ENCODE assay signal across 12 mouse cellular contexts in the genomic region with DNA sequence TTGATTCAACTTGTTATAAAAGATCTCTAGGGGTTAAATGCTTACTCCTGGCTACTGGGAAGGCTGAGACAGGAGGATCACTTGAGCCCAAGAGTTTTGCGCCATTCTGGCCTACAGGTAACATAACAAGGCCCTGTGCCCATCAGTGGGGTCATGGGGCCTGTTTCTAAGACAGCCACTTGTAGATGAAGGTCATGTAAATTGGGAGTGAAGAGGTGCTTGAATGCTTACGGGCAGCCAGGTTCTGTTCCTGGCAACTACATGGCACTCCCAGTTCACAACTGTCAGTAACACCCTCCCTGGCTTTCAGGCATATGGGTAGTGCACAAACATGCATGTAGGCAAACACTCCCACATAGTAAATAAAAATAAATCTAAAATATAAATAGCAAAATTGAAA. TPM values are rescaled to one million over a fixed set of nuclear protein-coding genes. Genes with fewer than 3 reads are reported as not detected.
DNase-seq lines count a peak whose midpoint lies in the region; ATAC-seq and TF ChIP-seq lines count a peak whose summit lies in the region.
"Had no signal": no experiment of that assay in that cellular context is flagged by ENCODE, and none has a peak within 500 bp of the region (broad histone marks: within the 10 kb centered on the region; RNA-seq: fewer than 3 reads in every experiment).

No protein-coding gene starts in this region.

- no peak for ATAC-seq in cerebellum, adult (ENCODE audit: insufficient number of reproducible peaks, low FRiP score, low TSS enrichment)
- ATAC-seq in hindbrain, embryonic 13.5 days (ENCODE audit: low FRiP score) = no peak
- ATAC-seq in hindbrain, embryonic 16.5 days = no peak
- ATAC-seq in megakaryocyte, adult 5-6 weeks (ENCODE audit: poor library complexity, severe bottlenecking) = no peak

- H3K27ac ChIP-seq in hindbrain, embryonic 13.5 days = no peak overlapping the region
- no peak overlapping the region for H3K27ac ChIP-seq in hindbrain, embryonic 16.5 days (ENCODE audit: low read depth, low read length)

- no peak for TF ChIP-seq POLR2A in myocyte (IDR thresholded peaks at IDR 0.05; ENCODE audit: insufficient read length, low read depth)

- peaks cover 20% of the 10 kb centered on the region for H3K79me2 ChIP-seq in myocyte (ENCODE audit: control insufficient read depth, insufficient read depth)

- H3K9ac ChIP-seq in hindbrain, embryonic 13.5 days = no peak overlapping the region
- H3K9ac ChIP-seq in hindbrain, embryonic 16.5 days (ENCODE audit: low read depth, low read length) = no peak overlapping the region

- H3K4me2 ChIP-seq in hindbrain, embryonic 13.5 days = peak overlapping the region; percentile 88; the same call in 1 of the 2 replicates
- no peak overlapping the region; the same call in 1 of the 2 replicates for H3K4me2 ChIP-seq in hindbrain, embryonic 16.5 days (ENCODE audit: low read length)
- peak overlapping the region; percentile 79 for H3K4me2 ChIP-seq in myocyte (ENCODE audit: low read depth)

- no peak overlapping the region for H3ac ChIP-seq in myocyte (ENCODE audit: control insufficient read depth, insufficient read length)

- H3K36me3 ChIP-seq in hindbrain, embryonic 13.5 days = peaks cover 41% of the 10 kb centered on the region
- peaks cover 23% of the 10 kb centered on the region for H3K36me3 ChIP-seq in hindbrain, embryonic 16.5 days (ENCODE audit: control insufficient read depth, insufficient read depth, low read length)
- H3K36me3 ChIP-seq in megakaryocyte, embryonic 14.5 days (replicated peaks; ENCODE audit: low read length) = peaks cover 45% of the 10 kb centered on the region
- peaks cover 23% of the 10 kb centered on the region for H3K36me3 ChIP-seq in myocyte (ENCODE audit: control insufficient read depth, insufficient read depth)

- 96% methylated on average over 2 of the region's 2 CpGs for WGBS in hindbrain, embryonic 13.5 days
- 87% methylated on average over 2 of the region's 2 CpGs for WGBS in hindbrain, embryonic 16.5 days

- H3K4me3 ChIP-seq in hindbrain, embryonic 13.5 days = no peak overlapping the region
- no peak overlapping the region for H3K4me3 ChIP-seq in hindbrain, embryonic 16.5 days (ENCODE audit: low read length)
- H3K4me3 ChIP-seq in megakaryocyte, embryonic 14.5 days (replicated peaks) = peak overlapping the region; percentile 23
- peak overlapping the region; percentile 39 for H3K4me3 ChIP-seq in myocyte

- DNase-seq in cerebellum, adult 9-10 months = peak; percentile 40
- no peak for DNase-seq in urinary bladder, adult 18-20 months (ENCODE audit: low spot score in 2 of 2)
- DNase-seq: thymus, postnatal 4 days had no signal

- no peaks in the 10 kb centered on the region for H3K9me3 ChIP-seq in hindbrain, embryonic 13.5 days
- no peaks in the 10 kb centered on the region for H3K9me3 ChIP-seq in hindbrain, embryonic 16.5 days (ENCODE audit: control insufficient read depth, low read length)
- no peaks in the 10 kb centered on the region for H3K9me3 ChIP-seq in megakaryocyte, embryonic 14.5 days

- H3K27me3 ChIP-seq in hindbrain, embryonic 13.5 days = peaks cover 5% of the 10 kb centered on the region; the same call in 1 of the 2 replicates
- H3K27me3 ChIP-seq in hindbrain, embryonic 16.5 days (replicated peaks; ENCODE audit: control insufficient read depth, insufficient read depth, low read length) = no peaks in the 10 kb centered on the region
- H3K27me3 ChIP-seq in megakaryocyte, embryonic 14.5 days (replicated peaks) = peaks cover 8% of the 10 kb centered on the region
- no peaks in the 10 kb centered on the region for H3K27me3 ChIP-seq in myocyte (ENCODE audit: control insufficient read depth, insufficient read depth, insufficient read length)

- H3K4me1 ChIP-seq in hindbrain, embryonic 13.5 days (replicated peaks) = peaks cover 19% of the 10 kb centered on the region
- peaks cover 10% of the 10 kb centered on the region for H3K4me1 ChIP-seq in hindbrain, embryonic 16.5 days (ENCODE audit: control insufficient read depth, insufficient read depth, low read depth, low read length)
- H3K4me1 ChIP-seq in megakaryocyte, embryonic 14.5 days = peaks cover 54% of the 10 kb centered on the region

TF ChIP-seq in myocyte, 11 proteins besides CTCF, POLR2A, EP300 and RAD21:
- peak; percentile 75 for TF ChIP-seq POLR2AphosphoS2 (IDR thresholded peaks at IDR 0.05; ENCODE audit: insufficient read length, low read depth)
- TF ChIP-seq SRF (IDR thresholded peaks at IDR 0.05; ENCODE audit: control insufficient read depth, insufficient read length, low read depth) = no peak

RNA-seq across cellular contexts. Expression of a gene that starts 5.5 kb away (rescaled TPM):
- 30.3 and 34.1 TPM in 2 replicates for polyA plus RNA-seq in hindbrain, embryonic 13.5 days (2015; fragmentation: Nextera tagmentation; extraction: Ambion mirVana)
- polyA plus RNA-seq in hindbrain, embryonic 16.5 days (2015; fragmentation: Nextera tagmentation; extraction: Ambion mirVana) = 77.3 and 89.1 TPM in 2 replicates
- polyA plus RNA-seq in megakaryocyte, embryonic 14.5 days (2012; ENCODE audit: insufficient read depth, low replicate concordance) = not detected in 2 replicates
- not detected in 2 replicates for total RNA-seq in megakaryocyte, adult 5-6 weeks (2015)
- not detected in 2 replicates for total RNA-seq in megakaryocyte, adult 5-6 weeks (2017)
- polyA plus RNA-seq in myocyte (2012; fragmentation: generic; extraction: Trizol) = 26.2 TPM
- total RNA-seq: hematopoietic stem cell, adult 5-6 weeks had no signal

RNA-seq across cellular contexts. Expression of a gene that starts 9.2 kb away (rescaled TPM):
- 110 and 112 TPM in 2 replicates for polyA plus RNA-seq in hindbrain, embryonic 13.5 days (2015; fragmentation: Nextera tagmentation; extraction: Ambion mirVana)
- 115 and 123 TPM in 2 replicates for polyA plus RNA-seq in hindbrain, embryonic 16.5 days (2015; fragmentation: Nextera tagmentation; extraction: Ambion mirVana)
- 43.7 and 59.1 TPM in 2 replicates for polyA plus RNA-seq in megakaryocyte, embryonic 14.5 days (2012; ENCODE audit: insufficient read depth, low replicate concordance)
- total RNA-seq in megakaryocyte, adult 5-6 weeks (2015) = 66.3 and 72.1 TPM in 2 replicates
- 45.8 and 57.3 TPM in 2 replicates for total RNA-seq in megakaryocyte, adult 5-6 weeks (2017)
- 158 TPM for polyA plus RNA-seq in myocyte (2012; fragmentation: generic; extraction: Trizol)

RNA-seq across cellular contexts. Expression of a gene that starts 17.5 kb away (rescaled TPM):
- polyA plus RNA-seq in hindbrain, embryonic 13.5 days (2015; fragmentation: Nextera tagmentation; extraction: Ambion mirVana) = 0.04 TPM in 1 of 2 replicates, not detected in the other
- not detected in 2 replicates for polyA plus RNA-seq in hindbrain, embryonic 16.5 days (2015; fragmentation: Nextera tagmentation; extraction: Ambion mirVana)
- polyA plus RNA-seq in megakaryocyte, embryonic 14.5 days (2012; ENCODE audit: insufficient read depth, low replicate concordance) = not detected in 2 replicates
- total RNA-seq in megakaryocyte, adult 5-6 weeks (2015) = not detected in 2 replicates
- total RNA-seq in megakaryocyte, adult 5-6 weeks (2017) = not detected in 2 replicates
- polyA plus RNA-seq in myocyte (2012; fragmentation: generic; extraction: Trizol) = 0.62 TPM
- total RNA-seq: hematopoietic stem cell, adult 5-6 weeks; layer of hippocampus, postnatal 10 days had no signal
- polyA plus RNA-seq: embryonic facial prominence, embryonic 11.5 days had no signal

RNA-seq across cellular contexts. Expression of a gene that starts 29.7 kb away (rescaled TPM):
- 8.7 and 9.1 TPM in 2 replicates for polyA plus RNA-seq in hindbrain, embryonic 13.5 days (2015; fragmentation: Nextera tagmentation; extraction: Ambion mirVana)
- polyA plus RNA-seq in hindbrain, embryonic 16.5 days (2015; fragmentation: Nextera tagmentation; extraction: Ambion mirVana) = 12.2 and 13.7 TPM in 2 replicates
- 11.7 and 40.4 TPM in 2 replicates for polyA plus RNA-seq in megakaryocyte, embryonic 14.5 days (2012; ENCODE audit: insufficient read depth, low replicate concordance)
- total RNA-seq in megakaryocyte, adult 5-6 weeks (2015) = 92.3 and 93.8 TPM in 2 replicates
- total RNA-seq in megakaryocyte, adult 5-6 weeks (2017) = 52.7 and 70.7 TPM in 2 replicates
- polyA plus RNA-seq in myocyte (2012; fragmentation: generic; extraction: Trizol) = 16.6 TPM

RNA-seq across cellular contexts. Expression of a gene that starts 37.7 kb away (rescaled TPM):
- polyA plus RNA-seq in hindbrain, embryonic 13.5 days (2015; fragmentation: Nextera tagmentation; extraction: Ambion mirVana) = 23.6 and 30.2 TPM in 2 replicates
- polyA plus RNA-seq in hindbrain, embryonic 16.5 days (2015; fragmentation: Nextera tagmentation; extraction: Ambion mirVana) = 16.3 and 24.6 TPM in 2 replicates
- polyA plus RNA-seq in megakaryocyte, embryonic 14.5 days (2012; ENCODE audit: insufficient read depth, low replicate concordance) = 427 and 497 TPM in 2 replicates
- total RNA-seq in megakaryocyte, adult 5-6 weeks (2015) = 20.2 and 20.3 TPM in 2 replicates
- 25.5 and 35.5 TPM in 2 replicates for total RNA-seq in megakaryocyte, adult 5-6 weeks (2017)
- polyA plus RNA-seq in myocyte (2012; fragmentation: generic; extraction: Trizol) = 25.8 TPM

Comparison
In these comparisons a context has a peak if more than half of its experiments do, and no peak if none do; other contexts are left out.
1. H3K4me3 ChIP-seq: peak in megakaryocyte, embryonic 14.5 days (single experiment) and myocyte (single experiment); none in hindbrain, embryonic 13.5 days (single experiment) and hindbrain, embryonic 16.5 days (single experiment).
2. RNA of a gene that starts 5.5 kb away (polyA plus RNA-seq): 77.3 to 89.1 TPM in hindbrain, embryonic 16.5 days, 30.3 to 34.1 TPM in hindbrain, embryonic 13.5 days and 26.2 TPM in myocyte (single experiment); not detected in megakaryocyte, embryonic 14.5 days; every median in the first group is over 10 times any median in the second.